Mouse (Mus musculus): Measurements from ENCODE around the gene Chrm1.
A peak's percentile ranks its signal among the peaks of the same experiment; 100 is the strongest.

The Chrm1 gene

GRCm38 (mm10) chr19:8663360-8663839, at the start of gene Chrm1:
Gene Chrm1, plus strand, starts transcription at chr19:8663789.
- no peak for DNase-seq

DNA sequence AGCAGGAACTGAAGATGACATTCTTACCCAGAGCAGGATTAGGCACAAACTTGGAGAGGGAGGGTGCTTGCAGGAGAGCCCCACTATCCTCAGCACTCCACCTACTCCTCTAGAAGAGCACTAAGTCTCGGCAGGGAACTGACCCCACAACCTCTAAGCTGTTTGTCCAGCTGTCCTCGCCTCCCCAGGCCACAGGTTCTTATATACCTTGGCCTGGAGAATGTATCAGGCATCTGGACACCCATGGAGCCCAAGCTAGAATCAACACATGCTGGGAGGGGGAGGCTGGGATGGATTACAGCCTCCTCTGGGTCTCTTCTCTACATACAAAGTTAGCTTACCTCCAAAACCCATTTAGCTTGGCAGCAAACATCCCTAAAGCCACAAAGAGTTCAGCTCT, 49.2 kb upstream of the Chrm1 start:
- no peak for DNase-seq

GRCm38 (mm10) chr19:8616314-8616713, 47.3 kb upstream of the Chrm1 start:
- DNase-seq = no peak

DNA sequence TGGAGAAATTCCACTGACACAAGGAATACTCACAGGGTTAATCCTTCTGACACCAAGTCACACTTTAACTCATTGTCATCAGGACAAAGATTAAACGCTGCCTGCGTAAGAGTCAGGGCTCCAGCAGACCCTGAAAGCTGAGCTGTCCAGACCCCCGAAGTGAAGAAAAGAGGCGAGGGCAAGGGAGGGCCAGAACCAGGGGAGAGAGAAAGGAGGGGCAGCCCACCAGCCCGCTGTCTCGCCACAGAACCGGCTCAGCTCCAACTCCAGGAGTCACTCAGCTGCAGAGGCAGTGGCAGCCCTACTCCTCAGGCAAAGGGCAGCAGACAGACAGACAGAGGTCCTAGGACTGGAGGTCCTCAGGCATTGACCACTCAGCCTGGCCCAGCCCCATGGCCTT, 45.7 kb upstream of the Chrm1 start, which contains the start of gene Slc22a6:
Gene Slc22a6 (plus strand): TSS at position 136 of the 400 bp plus-strand sequence.
- DNase-seq = peak; percentile 58

GRCm38 (mm10) chr19:8621098-8621497, 42.5 kb upstream of the Chrm1 start:
- DNase-seq = no peak

DNA sequence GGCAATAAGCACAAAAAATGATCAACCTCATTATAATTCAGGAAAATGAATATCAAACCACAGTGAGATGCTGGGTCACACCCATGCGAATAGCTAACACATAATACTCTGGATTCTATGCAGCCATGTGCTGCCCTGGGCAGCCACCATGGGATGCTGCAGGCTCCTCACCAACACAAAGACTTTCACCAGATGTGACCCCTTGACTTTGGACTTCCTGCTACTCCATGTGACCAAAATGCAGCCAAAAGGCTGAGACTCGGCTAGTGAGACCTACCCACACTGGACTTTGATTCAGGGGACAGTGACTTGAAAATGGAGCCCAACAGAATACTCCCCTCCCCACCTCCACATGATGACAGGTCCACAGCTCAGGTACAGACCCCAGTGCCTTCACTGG, 33.3 kb upstream of the Chrm1 start:
- DNase-seq = peak; percentile 78

DNA sequence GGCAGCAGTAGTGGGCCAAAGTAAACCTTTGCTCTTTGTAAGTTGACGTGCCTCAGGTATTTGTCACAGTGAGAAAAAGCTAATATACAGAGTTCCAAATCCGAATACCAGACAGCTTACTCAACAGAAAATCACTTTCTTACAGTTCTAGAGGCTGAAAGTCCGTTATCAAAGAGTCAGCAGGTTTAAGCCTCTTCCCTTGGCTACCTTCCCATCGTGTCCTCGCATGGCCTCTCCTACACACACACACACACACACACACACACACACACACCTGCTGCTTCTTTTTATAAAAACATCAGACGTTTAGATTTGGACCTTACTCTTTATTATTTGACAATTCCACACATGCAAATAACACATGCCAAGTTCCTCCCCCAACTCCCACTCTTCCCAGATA, 32.8 kb upstream of the Chrm1 start:
- peak; percentile 59 for DNase-seq

GRCm38 (mm10) chr19:8632029-8632428, 31.6 kb upstream of the Chrm1 start:
- no peak for DNase-seq

DNA sequence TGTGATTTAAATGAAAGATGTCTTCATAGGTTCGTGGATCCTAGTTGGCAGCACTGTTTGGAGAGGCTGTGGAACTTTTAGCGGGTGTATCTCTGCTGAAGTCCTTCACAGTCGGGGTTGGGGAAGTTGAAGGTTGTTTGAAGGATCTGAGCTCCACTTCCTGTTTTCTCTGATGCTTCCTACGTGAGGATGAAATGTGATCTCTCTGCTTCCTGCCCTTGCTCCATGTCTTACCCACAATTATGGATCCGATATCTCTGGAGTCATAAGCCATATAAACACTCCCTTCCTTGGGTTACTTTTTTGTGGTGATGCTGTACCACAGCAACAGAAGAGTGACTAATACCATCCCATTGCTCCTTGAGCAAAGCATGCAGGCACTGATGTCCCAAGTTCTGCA, 21.5 kb upstream of the Chrm1 start:
- DNase-seq = no peak

GRCm38 (mm10) chr19:8646393-8646792, 17.2 kb upstream of the Chrm1 start:
- peak; percentile 32 for DNase-seq

- DNase-seq = no peak
Measured at GRCm38 (mm10) chr19:8655833-8656232, 7.8 kb upstream of the Chrm1 start.

GRCm38 (mm10) chr19:8656341-8656740, 7.2 kb upstream of the Chrm1 start:
- peak; percentile 38 for DNase-seq

DNA sequence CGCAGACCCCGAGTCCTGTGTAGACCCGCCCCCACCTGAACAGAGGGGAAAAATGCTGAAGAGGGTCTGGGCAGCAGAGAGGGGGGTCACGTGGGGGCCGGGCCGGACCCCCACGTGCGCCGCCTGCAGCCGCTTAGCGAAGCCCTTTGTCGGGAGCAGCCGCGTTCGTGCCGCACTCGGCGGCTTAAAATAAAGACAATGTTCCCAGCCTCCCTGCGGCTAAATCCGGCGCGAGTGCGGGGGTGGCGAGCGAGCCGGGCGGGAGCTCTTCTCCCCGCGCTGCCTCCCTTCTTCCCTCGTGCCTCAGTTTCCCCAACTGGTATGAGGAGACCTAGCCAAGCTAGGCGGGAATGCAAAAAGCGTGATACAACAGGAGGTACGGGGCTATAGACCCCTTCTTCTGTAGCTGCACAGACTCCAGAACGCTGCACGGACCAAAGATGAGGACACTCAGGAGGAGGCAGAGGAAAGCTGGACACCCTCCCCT, 1.7 kb upstream of the Chrm1 start:
- no peak for DNase-seq

DNA sequence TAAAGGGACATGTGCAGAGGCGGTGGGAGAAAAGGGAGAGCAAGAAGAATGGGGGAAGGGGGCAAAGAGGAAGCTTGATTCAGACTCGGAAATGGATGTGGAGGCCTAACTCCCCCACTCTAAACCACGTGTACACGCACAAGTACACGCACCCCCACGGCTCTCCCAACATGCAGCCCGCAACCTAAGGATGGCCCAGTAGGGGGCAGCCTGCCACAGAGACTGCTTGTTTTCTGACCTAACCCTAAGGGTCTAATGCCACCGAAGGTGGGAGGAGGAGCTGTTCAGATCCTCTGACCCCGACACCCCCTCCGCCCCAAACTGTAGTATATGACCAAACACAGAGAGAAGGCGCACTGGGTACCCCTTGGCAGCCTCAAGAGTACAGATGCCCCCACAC, 1.3 kb upstream of the Chrm1 start:
- peak; percentile 23 for DNase-seq

DNA sequence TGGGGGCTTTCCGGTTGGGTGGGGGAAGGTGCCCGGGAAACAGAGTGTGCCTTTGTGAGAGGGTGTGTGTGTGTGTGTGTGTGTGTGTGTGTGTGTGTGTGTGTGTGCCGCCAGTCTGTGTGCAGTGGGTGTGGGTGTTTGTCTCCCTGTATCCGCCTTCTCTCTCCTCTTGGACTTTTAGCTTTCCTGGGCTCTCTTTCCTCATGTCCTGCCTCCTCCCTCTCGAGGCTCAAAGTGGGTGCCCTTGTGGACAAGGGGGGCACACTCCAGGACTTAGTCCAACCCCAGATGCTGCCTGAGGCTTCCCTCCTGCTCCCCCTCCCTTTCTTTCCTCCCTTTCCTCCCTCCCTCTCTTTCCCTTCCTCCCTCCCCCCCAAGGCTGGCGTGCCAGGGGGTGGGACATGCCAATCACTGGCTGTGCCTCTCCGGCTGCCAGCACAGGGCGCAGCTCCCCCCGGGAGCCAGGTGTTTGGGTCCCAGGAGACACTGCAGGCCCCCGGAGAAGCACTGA, 377 bp downstream of the Chrm1 start:
- no peak for DNase-seq

DNA sequence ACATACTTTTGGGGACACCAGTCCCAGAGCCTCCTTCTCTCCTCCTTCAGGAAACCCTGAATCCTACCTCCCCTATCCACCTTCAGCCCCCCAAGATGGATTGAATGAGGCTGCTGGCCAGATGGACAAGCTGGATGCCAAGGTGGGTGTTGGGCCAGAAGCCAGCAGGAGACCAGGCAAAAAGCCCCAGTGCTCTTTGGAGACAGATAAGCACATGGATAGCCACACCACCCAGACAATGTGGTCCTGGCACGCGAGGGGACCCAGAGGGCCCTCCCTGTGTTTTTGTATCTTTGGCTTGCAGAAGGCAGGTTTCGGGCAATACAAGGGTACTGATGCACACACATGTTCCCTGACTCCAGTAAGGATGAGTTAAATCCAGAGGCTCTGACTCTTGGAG, 1.3 kb downstream of the Chrm1 start:
- no peak for DNase-seq

- no peak for DNase-seq
Measured at GRCm38 (mm10) chr19:8665746-8666145, 2.2 kb downstream of the Chrm1 start.

DNA sequence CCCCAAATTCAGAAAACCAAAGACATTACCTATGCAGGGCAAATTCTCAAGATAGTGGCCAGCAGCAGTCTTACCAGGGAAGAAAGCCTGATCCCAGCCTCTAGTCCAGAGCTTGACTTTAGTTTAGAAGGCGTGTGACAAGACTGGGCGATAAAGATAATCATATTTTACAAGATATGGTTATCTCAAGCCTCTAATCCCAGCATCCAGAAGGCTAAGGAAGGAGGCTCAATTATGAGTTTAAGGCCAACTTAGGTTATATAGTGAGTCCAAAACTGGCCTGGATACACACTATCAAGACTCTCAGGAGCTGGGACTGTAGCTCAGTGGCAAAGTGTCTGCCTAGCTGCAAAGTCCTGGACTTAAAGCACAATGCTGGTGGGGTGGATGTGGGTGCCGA, 9.3 kb downstream of the Chrm1 start:
- DNase-seq = no peak

- DNase-seq = no peak
Measured at GRCm38 (mm10) chr19:8673336-8674063, 9.9 kb downstream of the Chrm1 start.

DNA sequence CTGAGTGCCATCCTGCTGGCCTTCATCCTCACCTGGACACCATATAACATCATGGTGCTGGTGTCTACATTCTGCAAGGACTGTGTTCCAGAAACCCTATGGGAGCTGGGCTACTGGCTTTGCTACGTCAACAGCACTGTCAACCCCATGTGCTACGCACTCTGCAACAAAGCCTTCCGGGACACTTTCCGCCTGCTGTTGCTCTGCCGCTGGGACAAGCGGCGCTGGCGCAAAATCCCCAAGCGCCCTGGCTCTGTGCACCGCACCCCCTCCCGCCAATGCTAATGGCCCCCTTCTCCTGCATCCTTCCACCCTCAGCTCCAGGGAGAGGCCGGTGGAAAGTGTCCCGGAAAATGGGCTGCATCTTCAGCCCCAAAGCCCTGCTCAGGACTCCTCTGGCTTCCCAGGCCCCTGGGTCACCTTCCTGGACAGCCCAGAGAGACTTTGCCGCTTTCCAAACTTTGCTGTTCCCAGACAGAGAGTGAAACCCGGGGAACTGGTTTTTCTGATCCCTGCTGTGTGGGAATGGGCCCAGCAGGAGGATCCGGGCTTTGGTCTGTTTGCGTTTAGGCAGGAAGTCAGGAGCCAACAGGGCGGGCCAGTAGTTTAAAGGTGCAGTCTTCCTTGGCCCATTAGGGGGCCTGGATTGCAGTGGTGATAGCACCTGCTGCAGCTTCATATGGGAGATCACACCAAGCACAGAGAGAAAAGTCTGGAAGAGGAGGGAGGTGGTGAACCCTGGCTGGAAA, 15.6 kb downstream of the Chrm1 start:
- peak; percentile 21 for DNase-seq

- no peak for DNase-seq
Measured at GRCm38 (mm10) chr19:8681633-8682362, 18.2 kb downstream of the Chrm1 start.

GRCm38 (mm10) chr19:8682996-8683395, 19.4 kb downstream of the Chrm1 start:
- DNase-seq = peak; percentile 26

GRCm38 (mm10) chr19:8683627-8684026, 20.0 kb downstream of the Chrm1 start:
- DNase-seq = no peak

Measured in kidney, adult 11 months (tissue).